Mouse (Mus musculus): ENCODE data around the gene 6430550D23Rik.

- TF ChIP-seq CTCF (IDR thresholded peaks at IDR 0.05; ENCODE audit: control insufficient read depth, insufficient read depth, low read length) (no peak), POLR2A (IDR thresholded peaks at IDR 0.05; ENCODE audit: borderline replicate concordance, control insufficient read depth, low read depth, low read length) (no peak)
Measured at GRCm38 (mm10) chr2:155989085-155989484, 18.7 kb downstream of the 6430550D23Rik start.

Data from bone marrow, adult 2 months (tissue).